Mouse (Mus musculus): ENCODE measurements around the gene Vmn1r35.

- no peak for TF ChIP-seq CTCF (IDR thresholded peaks at IDR 0.05)
- no peak for TF ChIP-seq EP300 (IDR thresholded peaks at IDR 0.05)
These were observed 23.2 kb upstream of the Vmn1r35 start for GRCm38 (mm10) chr6:66708901-66709300.
